Mouse (Mus musculus) urinary bladder, postnatal 10 days (tissue): ENCODE results near the gene Tln2.
A peak's percentile ranks its signal among the peaks of the same experiment; 100 is the strongest.

Source experiments
- DNase-seq: peaks from one replicate; pipeline ENCODE4 v3.0.0; 2022; ENCODE audit warnings: low spot score

The Tln2 gene

DNA sequence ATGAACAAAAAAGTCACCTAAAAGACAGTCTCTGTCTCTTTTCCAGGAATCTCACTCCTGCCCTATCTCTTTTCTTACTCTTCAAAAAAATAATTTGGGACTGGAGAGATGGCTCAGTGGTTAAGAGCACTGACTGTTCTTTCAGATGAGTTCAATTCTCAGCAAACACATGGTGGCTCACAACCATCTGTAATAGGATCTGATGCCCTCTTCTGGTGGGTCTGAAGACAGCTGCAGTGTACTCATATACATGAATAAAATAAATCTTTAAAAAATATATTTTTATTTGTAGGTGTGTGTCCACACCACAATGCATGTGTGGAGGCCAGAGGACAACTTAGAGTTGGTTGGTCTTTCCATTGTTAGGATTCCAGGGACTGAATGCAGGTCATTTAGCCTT lies 286.1 kb downstream of the Tln2 start:
- DNase-seq: no peak

DNA sequence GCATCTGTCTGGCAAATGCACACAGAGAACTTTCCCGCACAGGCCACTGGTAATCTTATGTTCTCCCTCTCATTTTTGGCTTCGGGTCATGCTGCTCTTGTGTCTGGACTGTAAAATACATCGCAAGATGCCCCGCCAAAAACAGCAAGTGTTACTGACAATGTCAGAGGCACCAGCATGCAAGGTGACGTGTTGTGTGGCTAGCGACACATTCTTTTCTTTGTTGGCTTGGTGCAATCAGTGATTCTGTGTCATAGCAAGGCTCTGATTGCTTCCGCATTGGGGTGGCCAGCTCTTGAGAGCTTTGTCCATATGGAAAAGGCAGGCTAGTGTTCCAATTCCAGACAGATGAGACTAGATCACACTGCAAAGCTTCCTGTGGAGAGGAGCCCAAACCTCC lies 288.8 kb downstream of the Tln2 start:
- DNase-seq: no peak

DNA sequence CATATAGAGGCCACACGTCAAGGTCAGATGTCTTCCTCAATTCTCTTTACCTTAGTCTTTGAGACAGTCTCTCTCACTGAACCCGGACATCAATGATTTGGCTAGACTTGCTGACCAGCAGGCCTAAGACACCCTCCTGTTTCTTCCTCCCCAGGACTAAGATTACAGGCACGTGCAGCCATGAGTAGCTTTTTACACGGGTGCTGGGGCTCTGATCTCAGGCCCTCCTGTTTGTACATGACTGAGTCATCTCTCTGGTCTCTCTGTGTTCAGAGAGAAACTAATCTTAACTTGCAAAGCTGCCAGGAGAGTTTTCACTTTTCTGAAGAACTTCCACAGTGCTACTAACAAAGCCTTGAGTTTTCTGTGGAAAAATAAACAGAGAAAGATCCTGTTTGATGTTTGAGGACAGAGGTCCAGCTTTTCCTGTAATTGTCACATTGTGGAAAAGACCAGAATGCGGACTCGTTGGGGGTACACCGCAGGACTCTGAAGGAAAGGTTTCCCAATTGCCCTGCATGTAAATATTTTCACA lies 289.4 kb downstream of the Tln2 start:
- no peak for DNase-seq

DNA sequence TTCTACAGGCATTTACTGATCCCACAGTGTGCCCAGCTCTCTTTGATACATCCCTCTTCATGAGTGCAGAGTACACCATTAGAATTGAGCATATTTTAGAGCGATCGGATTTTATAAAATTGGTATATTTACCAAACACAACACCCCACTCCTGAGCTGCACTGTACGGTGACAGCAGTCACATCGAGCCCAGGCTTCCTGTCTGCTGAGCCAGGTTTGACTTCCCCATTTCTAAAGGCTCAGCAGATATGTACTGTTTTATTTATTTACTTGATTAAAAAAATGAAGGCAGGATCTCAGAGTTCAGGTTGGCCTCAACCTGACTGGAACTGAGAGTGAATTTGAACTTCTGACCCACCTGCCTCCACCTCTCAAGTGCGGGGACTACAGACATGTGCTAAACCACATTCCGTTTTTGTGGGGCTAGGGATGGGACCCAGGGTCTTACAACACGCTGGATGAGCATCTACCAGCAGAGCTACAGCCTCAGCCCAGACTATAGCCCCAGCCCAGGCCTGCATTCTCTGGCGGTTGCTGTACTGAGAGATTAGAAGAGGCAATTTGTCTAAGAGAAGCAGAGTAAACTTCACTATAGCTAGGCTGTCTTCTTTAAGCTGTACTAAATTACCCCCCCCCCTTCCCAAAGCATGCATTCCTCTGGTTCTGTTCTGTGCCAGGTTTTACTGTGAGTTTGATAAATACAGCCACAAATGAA lies 292.1 kb downstream of the Tln2 start:
- DNase-seq: no peak

DNA sequence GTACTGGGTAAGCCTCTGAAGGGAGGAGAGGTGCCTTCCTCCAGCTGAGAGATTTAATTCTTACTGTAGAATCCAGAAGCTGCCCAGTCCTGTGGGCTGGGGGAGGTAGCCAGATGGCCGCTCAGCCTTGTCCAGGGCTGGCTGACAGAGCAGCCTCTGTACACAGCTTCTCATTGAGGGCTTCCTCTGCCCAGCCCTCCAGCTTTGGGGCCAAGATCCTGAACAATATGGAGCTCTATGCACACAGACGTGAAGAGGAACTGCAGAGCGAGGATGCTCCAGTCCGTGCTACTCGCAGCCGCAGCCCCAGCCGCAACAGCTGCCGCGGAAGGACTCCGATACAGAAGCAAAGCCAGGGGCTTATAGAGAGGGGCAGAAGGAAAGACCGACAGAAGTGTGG lies 294.0 kb downstream of the Tln2 start:
- no peak for DNase-seq

DNA sequence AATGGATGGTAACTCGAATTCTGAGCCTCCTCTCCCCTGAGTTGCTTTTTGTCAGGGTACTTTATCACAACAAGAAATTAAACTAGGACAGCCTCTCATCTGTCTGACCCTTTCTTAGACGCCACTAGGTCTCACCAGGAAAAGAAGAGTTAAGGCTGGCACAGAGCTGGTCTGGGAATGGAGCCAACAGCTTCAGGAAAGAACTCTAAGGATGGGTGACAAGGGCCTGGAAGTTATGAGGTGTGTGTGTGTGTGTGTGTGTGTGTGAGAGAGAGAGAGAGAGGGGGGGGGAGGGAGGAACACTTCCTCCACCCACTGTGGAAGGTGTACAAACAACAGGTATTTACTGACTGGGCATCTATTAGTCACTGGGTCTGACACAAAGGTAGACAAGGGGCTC lies 294.6 kb downstream of the Tln2 start:
- DNase-seq: no peak

DNA sequence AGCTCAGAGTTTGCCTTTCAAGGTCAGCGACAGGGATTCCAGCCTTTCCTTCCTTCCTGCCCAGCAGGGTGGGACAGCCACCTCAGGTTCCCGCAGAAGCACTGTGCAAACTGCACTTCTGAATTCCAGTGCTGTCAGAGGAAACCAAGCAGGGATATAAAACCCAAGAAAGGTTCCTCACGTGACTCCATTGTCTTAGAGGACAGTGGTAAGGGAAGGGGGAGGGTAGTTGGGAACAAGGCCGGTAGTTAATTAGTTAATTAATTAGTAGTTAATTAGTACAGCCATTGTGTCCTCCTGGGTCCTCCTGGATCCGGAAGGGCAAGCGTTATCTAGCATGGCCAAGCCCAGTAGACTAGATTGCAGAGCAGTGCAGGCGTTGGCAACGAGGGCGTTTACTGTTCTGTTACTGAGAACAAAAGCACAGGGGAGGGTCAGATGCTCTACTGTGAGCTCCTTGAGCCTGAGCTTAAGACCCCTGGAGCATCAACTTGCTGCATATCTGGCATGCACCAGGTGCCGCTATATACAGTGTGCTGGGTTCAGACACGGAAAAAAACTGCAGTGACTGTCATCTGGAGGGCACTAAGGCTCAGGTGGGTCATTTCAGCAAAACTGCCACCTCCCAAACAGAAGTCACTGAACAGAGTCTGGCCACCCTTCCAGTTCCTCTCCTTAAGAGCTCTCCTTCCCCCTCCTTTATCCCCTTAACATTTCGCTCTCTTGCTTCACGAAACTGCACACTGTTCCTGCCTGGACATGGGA lies 298.5 kb downstream of the Tln2 start:
- no peak for DNase-seq

DNA sequence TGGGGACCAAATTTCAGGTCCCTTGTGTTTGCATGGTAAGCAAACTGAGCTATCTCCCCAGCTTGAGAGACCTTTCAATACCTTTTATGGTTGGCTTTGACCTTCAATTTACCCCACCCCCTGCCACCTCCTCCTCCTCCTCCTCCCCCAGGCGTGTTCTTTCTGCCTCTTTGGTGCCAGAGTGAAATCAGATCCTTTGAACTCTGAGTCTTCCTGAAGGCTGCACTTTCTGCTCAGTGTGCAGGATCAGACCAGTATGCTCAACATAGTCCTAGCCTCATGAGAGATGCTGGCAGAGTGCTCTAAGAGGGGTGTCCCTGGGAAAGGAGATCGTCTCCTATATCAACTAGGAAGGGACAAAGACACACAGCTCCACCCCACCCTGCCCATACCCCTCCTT lies 309.4 kb downstream of the Tln2 start:
- no peak for DNase-seq

DNA sequence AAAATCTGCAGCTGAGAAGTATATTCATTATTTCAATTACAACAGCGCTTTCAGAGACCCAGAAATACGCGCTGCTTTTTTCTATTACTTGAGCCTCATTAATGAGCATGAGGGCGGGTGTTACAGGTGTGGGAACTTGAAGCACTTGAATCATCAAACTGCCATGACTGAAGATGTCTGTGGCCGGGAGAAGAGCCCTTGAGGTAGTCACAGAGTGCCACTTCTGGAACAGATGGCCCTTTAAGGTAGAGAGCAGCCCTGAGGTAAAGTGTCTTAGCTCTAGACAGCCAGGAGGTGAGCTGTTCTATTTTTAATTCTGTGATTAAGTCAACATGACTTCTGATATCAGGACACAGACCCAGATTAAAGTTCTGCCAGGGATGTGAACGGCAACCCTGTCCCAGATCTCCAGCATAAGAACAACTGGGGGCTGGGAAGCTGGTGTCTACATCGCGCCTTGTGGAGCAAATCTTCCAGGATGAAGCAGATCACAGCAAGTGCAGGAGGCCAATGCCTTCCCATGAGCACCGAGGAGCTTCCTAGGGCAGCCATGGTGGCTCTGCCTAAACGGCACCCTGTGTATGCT lies 312.0 kb downstream of the Tln2 start:
- DNase-seq: no peak

DNA sequence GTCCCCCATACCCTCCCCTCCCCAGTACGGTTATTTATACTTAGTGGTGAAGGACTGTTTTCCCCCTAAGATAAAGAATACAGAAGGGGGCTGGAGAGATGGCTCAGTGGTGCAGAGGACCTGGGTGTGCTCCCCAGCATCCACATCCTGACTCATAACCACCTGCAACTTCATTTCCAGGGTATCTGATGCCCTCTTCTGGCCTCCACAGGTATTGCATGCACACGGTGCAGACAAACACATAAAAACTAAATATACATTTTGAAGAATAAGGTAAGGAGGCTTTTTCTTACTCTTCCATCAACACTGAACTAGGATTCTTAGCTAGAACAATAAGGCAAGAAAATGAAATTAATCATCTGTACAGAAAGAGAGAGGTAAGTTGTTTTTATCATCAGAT lies 314.2 kb downstream of the Tln2 start:
- no peak for DNase-seq

DNA sequence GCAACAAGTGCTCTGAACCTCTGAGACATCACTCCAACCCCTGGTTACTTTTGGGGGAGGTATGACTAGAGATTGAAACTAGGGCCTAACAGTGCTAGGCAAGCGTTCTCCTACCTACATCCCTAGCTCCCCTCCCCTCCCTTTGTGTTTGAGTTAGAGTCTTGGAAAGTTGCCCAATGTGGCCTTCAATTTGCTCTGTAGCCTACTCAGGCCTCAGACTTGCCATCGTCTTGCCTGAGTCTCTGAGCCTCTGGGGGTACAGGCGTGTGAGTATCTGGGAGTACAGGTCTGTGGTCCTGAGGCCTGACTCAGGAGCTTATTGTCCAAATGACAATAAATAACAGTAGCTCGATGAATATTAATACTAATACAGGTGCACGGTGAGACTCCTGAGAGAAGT lies 317.8 kb downstream of the Tln2 start:
- no peak for DNase-seq

DNA sequence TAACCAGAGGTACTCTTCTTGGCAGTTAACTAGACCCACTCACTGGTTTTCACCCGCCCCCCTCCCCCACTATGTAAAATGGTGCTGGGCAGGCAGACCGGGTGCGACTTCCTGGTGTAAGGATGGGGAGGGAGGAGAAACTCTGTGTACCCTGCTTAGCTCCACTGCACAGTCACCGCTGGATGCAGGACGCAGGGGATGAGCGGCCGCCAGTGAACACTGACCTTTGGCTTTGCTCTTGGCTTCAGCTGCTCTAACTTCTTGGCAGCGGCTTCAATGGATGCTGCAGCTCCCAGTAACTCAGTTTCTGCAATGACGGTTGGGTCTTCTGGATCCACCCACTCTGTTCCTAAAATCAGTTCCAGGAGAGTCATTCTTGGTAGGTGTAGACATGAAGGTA lies 319.0 kb downstream of the Tln2 start:
- no peak for DNase-seq

DNA sequence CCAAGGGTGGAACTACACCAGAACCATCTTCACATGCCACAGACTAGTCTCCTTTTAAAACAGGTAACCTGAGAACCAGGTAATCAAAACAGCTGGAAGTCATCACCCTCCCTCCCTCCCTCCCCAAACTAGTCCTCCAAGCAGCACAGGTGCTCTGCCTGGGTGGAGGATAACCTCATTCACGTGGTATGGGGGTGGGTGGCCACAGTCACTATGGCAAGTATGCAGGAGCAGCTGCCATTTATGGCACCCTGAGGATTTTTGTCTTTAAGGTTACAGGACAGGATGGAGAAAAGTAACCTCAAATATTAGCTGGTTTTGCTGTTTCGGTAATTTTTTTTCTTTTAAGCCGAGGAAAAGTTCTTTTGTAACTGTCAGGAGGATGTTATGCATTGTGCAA lies 322.5 kb downstream of the Tln2 start:
- no peak for DNase-seq

DNA sequence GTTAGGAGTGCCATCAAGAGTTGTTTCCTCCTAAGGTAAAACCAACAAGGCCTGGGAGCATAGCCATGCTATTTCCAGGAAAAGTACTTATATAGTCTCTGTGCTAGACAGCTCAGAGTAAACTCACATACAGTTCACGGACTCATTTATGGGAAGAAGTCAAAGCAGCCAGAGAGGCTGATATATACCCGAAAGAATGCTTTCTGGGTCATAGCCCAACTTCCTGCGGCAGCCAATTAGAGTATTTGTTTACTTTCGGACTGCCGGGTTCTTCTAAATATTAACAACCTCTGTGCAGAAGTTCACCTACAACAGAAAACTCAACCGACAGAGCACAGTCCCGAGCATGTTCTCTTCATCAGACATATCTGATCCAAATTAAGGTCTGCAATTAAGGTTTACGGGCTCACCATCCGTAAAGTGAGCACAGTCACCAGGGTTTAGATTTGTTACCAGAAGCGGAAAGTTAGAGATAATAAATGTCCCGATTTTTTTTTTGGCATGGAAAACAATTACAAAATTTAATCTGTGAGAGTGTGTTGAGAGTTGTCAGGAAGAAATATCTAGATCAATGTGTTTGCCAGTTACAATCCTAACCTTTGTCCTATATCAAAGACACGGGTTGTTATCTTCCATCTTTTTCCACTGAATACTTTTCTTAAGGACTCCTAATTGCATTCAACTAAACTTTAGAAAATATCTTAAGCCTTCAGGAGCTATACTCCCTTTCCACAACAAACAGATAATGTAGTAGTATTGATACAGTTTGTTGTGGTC lies 323.9 kb downstream of the Tln2 start:
- DNase-seq: no peak

DNA sequence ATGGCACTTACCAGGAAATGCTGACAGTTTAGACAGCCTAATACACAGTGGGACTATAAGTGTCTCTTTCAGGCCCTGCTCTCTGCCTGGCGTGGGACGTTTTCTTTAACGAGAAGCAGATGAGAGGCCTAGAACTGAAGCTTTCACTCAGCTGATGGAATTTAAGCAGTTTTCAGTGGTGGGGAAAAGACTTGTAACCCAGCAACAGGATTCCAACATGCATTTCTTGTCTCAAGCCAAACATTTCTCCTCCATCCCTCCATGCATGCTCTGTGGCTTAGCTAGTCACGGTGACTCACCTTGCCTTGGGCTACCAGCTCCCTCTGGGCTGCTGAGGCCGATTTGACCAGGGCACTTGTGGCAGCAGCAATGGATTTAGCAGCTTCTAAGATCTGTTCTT lies 330.5 kb downstream of the Tln2 start:
- no peak for DNase-seq

DNA sequence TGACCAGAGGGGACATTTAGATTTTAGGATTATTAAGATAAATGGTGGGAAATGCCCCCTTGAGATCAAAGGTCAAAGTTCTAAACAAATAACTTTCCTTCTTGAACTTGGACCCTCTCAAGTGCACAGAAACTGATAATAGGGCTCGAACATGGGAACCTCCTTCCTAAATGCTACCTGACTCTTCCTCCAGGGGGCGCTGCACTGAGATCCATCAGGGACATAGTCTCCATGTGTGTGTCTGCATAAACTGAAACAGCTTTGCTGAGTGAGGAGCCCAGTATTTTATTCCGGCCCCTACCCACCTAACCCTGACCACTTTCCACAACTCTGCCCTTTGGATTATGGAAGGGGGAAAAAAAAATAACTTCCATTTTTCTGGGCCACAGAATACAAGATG lies 339.1 kb downstream of the Tln2 start:
- no peak for DNase-seq

DNA sequence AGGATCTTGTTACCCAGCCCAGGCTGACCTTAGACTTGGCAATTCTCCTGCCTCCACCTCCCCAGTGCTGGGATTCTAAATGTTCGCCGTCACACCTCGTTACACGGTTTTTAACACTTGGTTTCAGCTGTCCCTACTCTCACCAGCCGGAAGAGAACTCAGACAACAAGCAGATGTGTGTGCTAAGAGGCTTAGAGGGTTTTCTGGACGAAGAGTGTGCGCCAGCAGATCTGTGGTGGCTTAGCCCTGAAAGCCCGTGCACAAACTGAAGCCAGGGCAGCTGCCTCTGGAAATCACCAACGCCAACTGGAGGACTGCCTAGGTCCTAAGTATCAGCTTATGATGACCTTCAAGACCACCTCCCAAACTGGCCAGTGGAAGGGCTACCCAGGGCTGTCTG lies 341.5 kb downstream of the Tln2 start:
- no peak for DNase-seq

DNA sequence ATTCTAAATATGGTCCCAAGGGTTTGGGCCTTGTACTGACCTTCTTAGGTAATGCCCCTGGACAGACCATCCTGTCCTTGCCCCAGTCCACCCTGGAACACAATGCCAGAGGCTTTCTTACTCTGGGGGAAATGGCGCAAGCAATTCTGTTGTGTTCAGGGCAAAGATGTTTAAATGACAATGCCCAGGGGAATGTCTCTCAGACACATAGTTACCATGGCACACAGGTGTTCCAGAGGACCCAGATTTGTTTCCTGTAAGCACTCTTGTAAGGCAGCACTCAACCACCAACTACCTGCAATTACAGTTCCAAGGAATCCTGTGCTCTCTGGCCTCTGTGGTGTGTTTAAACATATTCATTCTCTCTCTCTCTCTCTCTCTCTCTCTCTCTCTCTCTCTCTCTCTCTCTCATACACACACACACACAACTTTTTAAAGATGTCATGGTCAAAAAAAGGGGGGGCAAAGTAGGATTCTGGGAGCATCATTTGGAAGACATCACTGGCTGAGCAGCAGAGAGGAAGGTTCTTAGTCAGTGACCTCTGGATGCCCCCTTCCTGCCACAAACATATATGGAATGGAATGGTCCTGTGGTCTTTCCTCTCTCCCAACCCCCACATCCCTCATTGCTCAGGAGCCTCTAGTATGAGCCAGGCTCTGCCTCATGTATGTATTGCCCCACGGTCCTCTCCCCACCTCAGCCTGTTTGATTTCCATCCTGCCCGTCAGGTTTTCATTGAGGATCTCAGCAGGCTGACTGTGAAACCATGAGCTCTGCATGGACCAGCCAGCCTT lies 345.1 kb downstream of the Tln2 start:
- DNase-seq: no peak

DNA sequence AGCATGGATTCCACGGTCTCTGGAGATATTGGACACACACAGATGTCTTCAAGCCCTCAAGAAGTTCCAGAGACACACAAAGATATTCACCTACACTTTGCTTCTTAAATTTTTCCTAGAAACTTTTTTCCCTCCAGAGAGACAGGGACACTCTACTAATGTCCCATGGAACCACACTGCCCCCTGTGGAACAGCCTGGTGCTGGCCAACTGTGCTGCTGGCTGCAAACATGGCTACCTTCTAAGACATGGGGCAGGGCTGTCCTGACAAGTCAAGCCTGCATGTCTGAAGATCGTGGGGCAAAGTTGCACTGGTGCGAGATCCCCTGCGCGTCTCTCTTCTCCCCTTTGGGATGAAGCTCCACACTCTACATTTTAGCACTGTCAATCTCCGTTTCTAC lies 346.2 kb downstream of the Tln2 start:
- DNase-seq: peak; percentile 56

DNA sequence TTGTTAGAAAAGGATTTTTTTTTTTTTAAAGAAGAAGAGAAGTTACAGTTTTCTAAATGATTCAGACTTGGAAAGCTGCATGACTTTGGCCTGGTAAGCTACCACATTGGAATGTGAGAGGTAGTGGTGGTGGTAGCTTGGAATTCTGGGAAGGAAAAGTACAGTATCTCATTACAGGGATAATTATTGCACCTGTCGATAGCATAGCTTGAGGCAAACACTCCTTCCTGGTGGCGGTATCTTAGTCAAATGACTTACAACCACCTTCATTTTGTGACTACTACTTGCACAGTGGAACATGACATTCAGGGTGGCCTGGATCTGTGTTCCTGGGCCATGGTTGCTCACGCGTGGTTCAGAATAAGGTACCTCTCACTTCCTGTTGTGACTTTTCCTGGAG lies 348.3 kb downstream of the Tln2 start:
- no peak for DNase-seq

DNA sequence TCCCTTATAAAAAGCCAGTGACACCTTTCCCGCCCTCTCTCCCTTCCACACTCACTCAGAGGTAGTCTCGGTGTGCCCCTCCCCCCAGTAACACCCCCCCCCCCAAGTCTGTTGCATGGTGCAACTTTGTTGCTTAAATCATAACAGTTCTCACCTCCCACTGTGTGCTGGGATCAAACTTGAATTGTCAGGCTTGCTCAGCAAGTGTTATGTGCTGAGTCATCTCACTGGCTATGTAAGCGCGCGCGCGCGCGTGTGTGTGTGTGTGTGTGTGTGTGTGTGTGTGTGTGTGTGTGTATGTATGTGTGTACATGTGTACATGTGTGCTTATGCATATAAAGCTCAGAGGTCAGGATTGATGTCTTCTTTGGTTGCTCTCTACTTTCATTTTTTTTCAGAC lies 350.1 kb downstream of the Tln2 start:
- no peak for DNase-seq

DNA sequence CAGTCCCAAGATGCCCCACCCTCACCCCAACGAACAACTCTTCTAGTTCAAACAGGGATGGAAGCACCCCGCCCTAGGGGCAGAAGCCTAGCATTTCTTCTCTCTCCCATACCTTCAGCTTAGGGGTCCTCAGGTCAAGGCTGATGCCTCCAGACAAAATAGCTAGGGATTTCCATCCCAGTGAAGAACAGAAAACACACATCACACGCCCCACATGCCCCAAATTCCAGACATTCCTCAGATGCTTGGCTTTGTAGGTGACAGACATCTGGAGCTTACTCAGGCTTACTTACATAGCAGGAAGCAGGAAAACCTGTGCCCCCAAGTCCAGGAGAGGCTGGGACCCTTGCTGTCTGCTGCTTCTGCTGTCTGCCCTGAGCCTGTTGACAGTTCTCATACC lies 351.1 kb downstream of the Tln2 start:
- no peak for DNase-seq
